Mouse (Mus musculus) gastrocnemius, adult 2 months (tissue): ENCODE data around the gene Itgax. TPM values are rescaled to one million over a fixed set of nuclear protein-coding genes. Genes with fewer than 3 reads are reported as not detected.

Experiments
- DNase-seq: peaks from one replicate; pipeline ENCODE4 v3.0.0; 2022
- H3K27ac ChIP-seq: fragments of 200-600 bp; 2 replicates; pipeline ENCODE4 v1.8.1; 2022; ENCODE audit warnings: mild to moderate bottlenecking
- H3K4me3 ChIP-seq: fragments of 200-600 bp; 2 replicates; pipeline ENCODE4 v1.8.1; 2022; ENCODE audit warnings: mild to moderate bottlenecking, moderate library complexity
- CTCF ChIP-seq: fragments of 200-600 bp; IDR thresholded peaks from 2 replicates; pipeline ENCODE4 v1.8.1; 2022; ENCODE audit warnings: antibody characterized with exemption, mild to moderate bottlenecking, moderate library complexity
- intact Hi-C: fragments of 180-260 bp; cut with DNase I; formaldehyde crosslinking; loops from one replicate; pipeline ENCODE4 v1.15.1; 2025
- total RNA-seq, 2 experiments: library from RNA; stranded (reverse); gene quantifications; 2 replicates each; pipeline ENCODE4 v1.2.3; 2021

Itgax gene
- total RNA-seq, 2 experiments from 2014 or later: 0.26 TPM; not detected in 1

DNA sequence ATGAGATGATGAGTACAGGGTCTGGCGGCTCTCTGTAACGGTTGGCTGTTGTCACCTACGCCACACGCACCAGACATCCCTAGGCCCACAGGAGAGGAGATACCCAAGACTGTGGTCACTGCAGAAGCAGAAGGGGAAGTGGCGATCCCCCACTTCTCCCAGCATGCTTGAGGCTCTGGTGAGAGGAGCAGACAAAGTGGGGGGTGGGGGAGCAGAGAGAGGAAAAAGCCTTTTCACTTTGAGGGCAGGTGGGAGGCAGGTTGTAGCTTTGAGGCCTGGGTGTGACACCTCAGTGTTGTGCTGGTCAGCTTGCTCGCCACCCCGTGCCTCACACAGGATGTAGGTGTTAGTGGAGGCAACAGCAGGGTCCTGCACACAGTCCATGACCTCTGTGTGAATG lies 50.8 kb downstream of the Itgax start:
- Histone ChIP-seq H3K4me3 (no peak overlapping the region), H3K27ac (no peak overlapping the region)
- no peak for TF ChIP-seq CTCF
- no peak for DNase-seq
- intact Hi-C loops: no loop called here

- H3K4me3 ChIP-seq: no peak overlapping the region
- no peak overlapping the region for H3K27ac ChIP-seq
- TF ChIP-seq CTCF: no peak
- intact Hi-C loops: no loop called here
- no peak for DNase-seq
Observed at GRCm38 (mm10) chr7:128180546-128180945, 51.2 kb downstream of the Itgax start.

GRCm38 (mm10) chr7:128181691-128182090 lies 52.3 kb downstream of the Itgax start:
- intact Hi-C loops: no loop called here
- Histone ChIP-seq H3K4me3 (no peak overlapping the region), H3K27ac (no peak overlapping the region)
- no peak for TF ChIP-seq CTCF
- DNase-seq: no peak

Other genes with a start within 250 kb of the Itgax start
- 1 to 10 TPM; 1.2 to 2.0 TPM for gene Prss53, start 238.6 kb upstream of the Itgax start, total RNA-seq
- not detected for gene Gm21974, start 234.1 kb upstream of the Itgax start, total RNA-seq
- gene Vkorc1, start 233.9 kb upstream of the Itgax start, total RNA-seq: 10 to 100 TPM in 1 of 2 experiments, 1 to 10 TPM in 1; 9.2 to 12.6 TPM
- gene Bckdk, start 225.5 kb upstream of the Itgax start, total RNA-seq: 100 to 1,000 TPM; 169 to 177 TPM
- gene Kat8, start 217.0 kb upstream of the Itgax start, total RNA-seq: 10 to 100 TPM; 24.3 to 26.6 TPM
- gene Prss8, start 199.4 kb upstream of the Itgax start, total RNA-seq: not detected
- 1 to 10 TPM; 6.0 to 7.1 TPM for gene Prss36, start 182.8 kb upstream of the Itgax start, total RNA-seq
- gene Fus, start 162.1 kb upstream of the Itgax start, total RNA-seq: 10 to 100 TPM; 77.8 to 99.5 TPM
- gene Pycard, start 135.7 kb upstream of the Itgax start, total RNA-seq: under 1 TPM; 0.38 to 0.89 TPM
- gene Trim72, start 125.6 kb upstream of the Itgax start, total RNA-seq: 100 to 1,000 TPM; 186 to 238 TPM
- 1 to 10 TPM; 1.0 to 1.9 TPM for gene Itgam, start 66.9 kb upstream of the Itgax start, total RNA-seq
- not detected for gene Gm49368, start 66.9 kb upstream of the Itgax start, total RNA-seq
- not detected for gene Itgad, start 24.8 kb downstream of the Itgax start, total RNA-seq
- gene Cox6a2, start 76.8 kb downstream of the Itgax start, total RNA-seq: 1,000 to 10,000 TPM; 1,384 to 2,252 TPM
- gene Armc5, start 107.8 kb downstream of the Itgax start, total RNA-seq: 1 to 10 TPM; 7.2 to 8.0 TPM
- 1 to 10 TPM; 1.9 to 2.1 TPM for gene 9130023H24Rik, start 108.5 kb downstream of the Itgax start, total RNA-seq
- 1 to 10 TPM; 5.2 to 7.6 TPM for gene Tgfb1i1, start 117.3 kb downstream of the Itgax start, total RNA-seq
- gene Slc5a2, start 136.1 kb downstream of the Itgax start, total RNA-seq: not detected
- 1 to 10 TPM; 2.3 to 3.7 TPM for gene BC017158, start 168.6 kb downstream of the Itgax start, total RNA-seq